Mouse (Mus musculus) thymus, postnatal 36 days (tissue): Measurements from ENCODE around the gene Zfp598.
A peak's percentile ranks its signal among the peaks of the same experiment; 100 is the strongest.
"Not testable (repeated sequence)": the region's sequence is repeated elsewhere in the genome, so short reads cannot be mapped to it uniquely, and the experiment has no call there.

Source experiments
- DNase-seq, 2 experiments: peaks; one replicate each; pipeline ENCODE4 v3.0.0; 2022; ENCODE audit warnings: mixed read lengths in 2 of 2

Zfp598 gene

GRCm38 (mm10) chr17:24689251-24690081 lies 20.0 kb downstream of the Zfp598 start, which contains the start of gene Syngr3:
Gene Syngr3 (minus strand): TSS chr17:24689955.
- DNase-seq: no peak

GRCm38 (mm10) chr17:24692385-24692784 lies 22.9 kb downstream of the Zfp598 start:
- no peak for DNase-seq

GRCm38 (mm10) chr17:24695326-24696010 lies 26.0 kb downstream of the Zfp598 start:
- DNase-seq: no peak

- DNase-seq: peak; percentile 87 to 90
These were observed 26.7 kb downstream of the Zfp598 start, which contains the start of the genes Gfer and Noxo1 for GRCm38 (mm10) chr17:24696011-24696697. Gene Gfer (minus strand): TSS chr17:24696156. Gene Noxo1 (plus strand): TSS chr17:24696234.

- peak in 1 of 2 experiments; percentile 43 for DNase-seq
These were observed 28.5 kb downstream of the Zfp598 start for GRCm38 (mm10) chr17:24697985-24698384.

GRCm38 (mm10) chr17:24698715-24699114 lies 29.2 kb downstream of the Zfp598 start:
- DNase-seq: no peak

GRCm38 (mm10) chr17:24699473-24699872 lies 30.0 kb downstream of the Zfp598 start:
- no peak for DNase-seq

GRCm38 (mm10) chr17:24701251-24701650 lies 31.8 kb downstream of the Zfp598 start:
- DNase-seq: no peak

GRCm38 (mm10) chr17:24705821-24706220 lies 36.3 kb downstream of the Zfp598 start:
- DNase-seq: no peak

GRCm38 (mm10) chr17:24706982-24707800 lies 37.7 kb downstream of the Zfp598 start, which contains the start of gene Tbl3:
Gene Tbl3 (minus strand): TSS chr17:24707660.
- peak; percentile 89 for DNase-seq

- DNase-seq: no peak
These were observed 38.4 kb downstream of the Zfp598 start for GRCm38 (mm10) chr17:24707801-24708425.

- no peak for DNase-seq
These were observed 39.2 kb downstream of the Zfp598 start for GRCm38 (mm10) chr17:24708646-24709045.

GRCm38 (mm10) chr17:24715556-24715955 lies 46.1 kb downstream of the Zfp598 start:
- DNase-seq: no peak

- DNase-seq: no peak
These were observed 46.7 kb downstream of the Zfp598 start for GRCm38 (mm10) chr17:24716166-24716682.

- no peak for DNase-seq
These were observed 48.5 kb downstream of the Zfp598 start, which contains the start of the genes Rnf151 and Rps2 for GRCm38 (mm10) chr17:24717943-24718342. Gene Rnf151 (minus strand): TSS chr17:24718063. Gene Rps2 (plus strand): TSS chr17:24718116.

- DNase-seq: not testable (repeated sequence)
These were observed 49.5 kb downstream of the Zfp598 start for GRCm38 (mm10) chr17:24718938-24719337.

- DNase-seq: peak; percentile 95 to 98
These were observed 50.2 kb downstream of the Zfp598 start for GRCm38 (mm10) chr17:24719494-24720222.

- not testable (repeated sequence) for DNase-seq
These were observed 51.1 kb downstream of the Zfp598 start for GRCm38 (mm10) chr17:24720616-24721015.

- not testable (repeated sequence) for DNase-seq
These were observed 52.0 kb downstream of the Zfp598 start for GRCm38 (mm10) chr17:24721383-24721955.
